Mouse (Mus musculus) midbrain, embryonic 11.5 days (tissue): Measurements from ENCODE around the gene Ssc4d. TPM values are rescaled to one million over a fixed set of nuclear protein-coding genes. Genes with fewer than 3 reads are reported as not detected.

ENCODE experiments used
- ATAC-seq: fragments of 200-750 bp; cut with Nextera tagmentation; 2 replicates; pipeline ENCODE4 v1.8.0; 2017; ENCODE audit warnings: moderate TSS enrichment, moderate library complexity; ENCODE audit not compliant: low FRiP score
- DNase-seq: peaks from one replicate; pipeline ENCODE4 v3.0.0; 2015; ENCODE audit warnings: low spot score; ENCODE audit errors: missing footprints
- H3K27ac ChIP-seq: fragments of 300-500 bp; sonication (generic); 2 replicates; pipeline ENCODE4 v1.5.1; 2014; ENCODE audit warnings: low read depth, low read length
- H3K27me3 ChIP-seq: fragments of 300-500 bp; sonication (generic); 2 replicates; pipeline ENCODE4 v1.6.1; 2014; ENCODE audit warnings: mild to moderate bottlenecking, low read length, moderate library complexity, mixed read lengths; ENCODE audit not compliant: control insufficient read depth, insufficient read depth
- H3K36me3 ChIP-seq: fragments of 300-500 bp; sonication (generic); 2 replicates; pipeline ENCODE4 v1.6.1; 2014; ENCODE audit warnings: mild to moderate bottlenecking, low read length, moderate library complexity, mixed read lengths; ENCODE audit not compliant: control insufficient read depth, insufficient read depth
- H3K4me1 ChIP-seq: fragments of 300-500 bp; sonication (generic); 2 replicates; pipeline ENCODE4 v1.6.1; 2014; ENCODE audit warnings: low read length; ENCODE audit not compliant: control insufficient read depth, insufficient read depth
- H3K4me2 ChIP-seq: fragments of 300-500 bp; sonication (generic); 2 replicates; pipeline ENCODE4 v1.6.1; 2014; ENCODE audit warnings: mild to moderate bottlenecking, moderate library complexity
- H3K4me3 ChIP-seq: fragments of 300-500 bp; sonication (generic); 2 replicates; pipeline ENCODE4 v1.5.1; 2014; ENCODE audit warnings: low read depth, low read length
- H3K9ac ChIP-seq: fragments of 300-500 bp; sonication (generic); 2 replicates; pipeline ENCODE4 v1.6.1; 2014; ENCODE audit warnings: low read length
- H3K9me3 ChIP-seq: fragments of 300-500 bp; sonication (generic); 2 replicates; pipeline ENCODE4 v1.6.1; 2016; ENCODE audit warnings: low read length; ENCODE audit not compliant: control insufficient read depth
- WGBS: fragments of 180-500 bp; shearing (Covaris S2); extraction: QIAGEN DNeasy Blood & Tissue Kit; methylation state at CpG from one replicate; pipeline ENCODE4 v1.1.7; 2014; 5-methylcytosine and 5-hydroxymethylcytosine counted together
- polyA plus RNA-seq: library from polyadenylated mRNA; unstranded; fragments of >200 nt; fragmentation: Nextera tagmentation; extraction: Ambion mirVana; gene quantifications from 2 replicates; pipeline ENCODE4 v1.2.1, GENCODE M21; 2014

Ssc4d gene
- polyA plus RNA-seq, 1 experiment from 2014 or later = 0.68 TPM

GRCm38 (mm10) chr5:135984546-135985044 is 10.3 kb upstream of the Ssc4d start:
- Histone ChIP-seq H3K9ac (no peak overlapping the region), H3K36me3 (no peaks in the 10 kb centered on the region), H3K27me3 (no peaks in the 10 kb centered on the region), H3K4me3 (no peak overlapping the region), H3K4me1 (no peaks in the 10 kb centered on the region), H3K27ac (no peak overlapping the region), H3K4me2 (no peak overlapping the region), H3K9me3 (no peaks in the 10 kb centered on the region)
- 69% methylated on average over 6 of the region's 6 CpGs for WGBS
- DNase-seq = no peak
- ATAC-seq = no peak

GRCm38 (mm10) chr5:135982398-135982797 is 8.1 kb upstream of the Ssc4d start:
- DNase-seq (peak; percentile 96), ATAC-seq (no peak)
- H3K36me3 ChIP-seq = no peaks in the 10 kb centered on the region
- H3K27ac ChIP-seq = no peak overlapping the region
- H3K9ac ChIP-seq = no peak overlapping the region
- H3K27me3 ChIP-seq = no peaks in the 10 kb centered on the region
- 41% methylated on average over 6 of the region's 6 CpGs for WGBS
- H3K4me1 ChIP-seq = no peaks in the 10 kb centered on the region
- no peak overlapping the region for H3K4me2 ChIP-seq
- no peak overlapping the region for H3K4me3 ChIP-seq
- H3K9me3 ChIP-seq = no peaks in the 10 kb centered on the region

- H3K27ac ChIP-seq = no peak within 1 kb of the TSS
- WGBS = 78% methylated on average over 8 of the region's 8 CpGs
- no peaks in the 10 kb centered on the region for H3K4me1 ChIP-seq
- H3K4me3 ChIP-seq = no peak within 1 kb of the TSS
- H3K9ac ChIP-seq = no peak within 1 kb of the TSS
- H3K9me3 ChIP-seq = no peaks in the 10 kb centered on the region
- H3K27me3 ChIP-seq = no peaks in the 10 kb centered on the region
- no peaks in the 10 kb centered on the region for H3K36me3 ChIP-seq
- ATAC-seq (no peak), DNase-seq (no peak)
- no peak within 1 kb of the TSS for H3K4me2 ChIP-seq
Measured at GRCm38 (mm10) chr5:135979904-135980303, 5.6 kb upstream of the Ssc4d start, which contains the start of gene Zp3. Gene Zp3 (plus strand): TSS chr5:135980099.

DNA sequence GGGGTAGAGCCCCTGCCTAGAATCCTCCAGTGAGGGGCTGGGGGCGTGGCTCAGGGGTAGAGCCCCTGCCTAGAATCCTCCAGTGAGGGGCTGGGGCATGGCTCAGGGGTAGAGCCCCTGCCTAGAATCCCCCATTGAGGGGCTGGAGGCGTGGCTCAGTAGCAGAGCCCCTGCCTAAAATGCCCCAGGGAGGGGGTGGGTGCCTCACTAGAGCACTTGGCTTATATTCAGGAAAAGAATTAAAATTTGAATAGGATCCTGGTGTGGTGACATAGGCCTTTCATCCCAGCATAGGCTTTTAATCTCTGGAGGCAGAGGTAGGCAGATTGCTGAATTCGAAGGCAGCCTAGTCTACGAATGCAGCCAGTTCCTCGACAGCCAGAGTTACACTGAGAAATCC is 5.0 kb upstream of the Ssc4d start:
- Histone ChIP-seq H3K9ac (no peak overlapping the region), H3K27me3 (no peaks in the 10 kb centered on the region), H3K9me3 (no peaks in the 10 kb centered on the region), H3K4me2 (no peak overlapping the region), H3K4me1 (no peaks in the 10 kb centered on the region), H3K36me3 (no peaks in the 10 kb centered on the region), H3K27ac (no peak overlapping the region), H3K4me3 (no peak overlapping the region)
- DNase-seq (no peak), ATAC-seq (no peak)
- WGBS = 79% methylated on average over 5 of the region's 5 CpGs

DNA sequence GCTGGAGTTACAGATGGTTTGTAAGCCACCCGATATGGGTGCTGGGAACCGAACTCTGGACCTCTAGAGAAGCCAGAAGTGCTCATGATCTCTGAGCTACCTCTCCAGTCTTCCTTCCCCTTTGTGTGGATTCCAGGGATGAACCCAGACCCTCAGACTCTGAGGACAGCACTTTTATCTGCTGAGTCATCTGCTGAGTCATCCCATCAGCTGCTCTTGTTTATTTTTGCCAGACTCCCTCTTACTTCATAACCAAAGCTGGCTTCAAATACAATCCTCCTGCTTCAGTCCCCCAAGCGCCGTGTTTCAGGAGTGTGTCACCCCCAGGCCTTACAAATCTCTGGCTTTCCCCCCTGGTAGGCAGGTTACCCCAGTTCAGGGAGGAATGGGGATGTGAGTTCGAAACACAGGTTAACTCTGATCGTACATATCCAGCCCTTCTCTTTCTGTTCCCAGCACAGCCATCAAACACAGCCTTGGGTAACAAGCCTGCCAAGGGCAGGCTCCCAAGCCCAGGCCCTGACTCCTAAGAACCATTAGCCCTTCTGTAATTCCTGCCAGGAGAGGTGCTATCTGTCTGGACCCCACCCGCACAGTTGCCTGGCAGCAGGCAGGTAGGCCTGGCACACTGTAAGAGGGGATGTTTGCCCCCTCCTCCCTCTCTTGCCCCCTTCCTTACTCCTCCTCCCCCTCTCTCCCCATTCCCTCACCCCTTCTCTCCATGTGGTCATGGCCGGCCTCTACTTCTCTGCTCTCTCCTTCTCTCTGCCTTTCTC is 1.8 kb upstream of the Ssc4d start:
- Histone ChIP-seq H3K4me2 (no peak overlapping the region), H3K27me3 (no peaks in the 10 kb centered on the region), H3K9ac (no peak overlapping the region), H3K4me3 (no peak overlapping the region), H3K36me3 (no peaks in the 10 kb centered on the region), H3K9me3 (no peaks in the 10 kb centered on the region), H3K4me1 (no peaks in the 10 kb centered on the region), H3K27ac (no peak overlapping the region)
- DNase-seq = no peak
- ATAC-seq = no peak
- WGBS = 93% methylated on average over 8 of the region's 8 CpGs

GRCm38 (mm10) chr5:135971876-135972275 is 2.5 kb downstream of the Ssc4d start:
- Histone ChIP-seq H3K9ac (no peak overlapping the region), H3K27me3 (no peaks in the 10 kb centered on the region), H3K36me3 (no peaks in the 10 kb centered on the region), H3K4me2 (no peak overlapping the region), H3K4me3 (no peak overlapping the region), H3K9me3 (no peaks in the 10 kb centered on the region), H3K4me1 (no peaks in the 10 kb centered on the region), H3K27ac (no peak overlapping the region)
- 90% methylated on average over 7 of the region's 7 CpGs for WGBS
- DNase-seq (no peak), ATAC-seq (no peak)

DNA sequence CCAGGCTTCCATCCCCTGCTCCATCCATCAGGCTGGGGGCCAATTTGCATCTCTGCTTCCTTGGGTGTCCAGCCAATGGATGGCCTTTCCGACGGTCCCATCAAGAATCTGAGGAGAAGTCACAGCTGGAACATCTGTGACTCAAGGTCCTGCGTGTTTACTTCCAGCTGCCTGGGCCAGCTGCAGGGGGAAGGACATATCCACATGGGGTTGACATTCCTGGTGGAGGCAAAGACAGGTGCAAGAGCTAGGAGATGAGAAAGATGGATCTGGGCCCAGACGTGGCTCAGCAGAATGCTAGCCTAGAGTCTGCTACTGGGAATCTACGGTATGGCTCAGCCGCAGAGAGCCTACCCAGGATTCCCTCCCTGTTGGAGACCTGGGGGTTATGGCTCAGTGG is 4.1 kb downstream of the Ssc4d start:
- H3K9ac ChIP-seq = no peak overlapping the region
- H3K4me2 ChIP-seq = no peak overlapping the region
- peaks cover 5% of the 10 kb centered on the region; the same call in 1 of the 2 replicates for H3K27me3 ChIP-seq
- H3K36me3 ChIP-seq = no peaks in the 10 kb centered on the region
- ATAC-seq = no peak
- H3K9me3 ChIP-seq = no peaks in the 10 kb centered on the region
- 82% methylated on average over 6 of the region's 6 CpGs for WGBS
- no peak overlapping the region for H3K4me3 ChIP-seq
- DNase-seq = no peak
- H3K4me1 ChIP-seq = peaks cover 3% of the 10 kb centered on the region; the same call in 1 of the 2 replicates
- no peak overlapping the region for H3K27ac ChIP-seq

DNA sequence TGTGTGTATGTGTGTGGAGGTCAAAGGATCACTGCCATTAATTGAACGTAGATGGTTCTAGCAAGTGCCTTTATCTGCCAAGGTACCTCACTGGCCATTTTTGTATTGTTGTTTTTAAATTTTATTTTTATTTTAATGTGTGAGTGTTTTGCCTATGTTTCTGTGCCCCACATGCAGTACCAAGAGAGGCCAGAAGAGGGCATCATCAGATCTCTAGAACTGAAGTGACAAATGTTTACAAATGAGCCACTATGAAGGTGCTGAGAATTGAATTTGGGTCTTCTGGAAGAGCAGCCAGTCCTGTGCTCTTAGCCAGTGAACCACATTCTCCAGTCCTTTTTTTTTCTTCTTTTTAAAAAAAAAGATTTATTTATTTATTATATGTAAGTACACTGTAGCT is 5.5 kb downstream of the Ssc4d start:
- H3K27ac ChIP-seq = no peak overlapping the region
- H3K4me3 ChIP-seq = no peak overlapping the region
- no peaks in the 10 kb centered on the region for H3K9me3 ChIP-seq
- peaks cover 3% of the 10 kb centered on the region; the same call in 1 of the 2 replicates for H3K4me1 ChIP-seq
- ATAC-seq (no peak), DNase-seq (peak; percentile 87)
- H3K36me3 ChIP-seq = no peaks in the 10 kb centered on the region
- 68% methylated on average over 1 of the region's 1 CpGs for WGBS
- H3K4me2 ChIP-seq = no peak overlapping the region
- no peak overlapping the region for H3K9ac ChIP-seq
- peaks cover 5% of the 10 kb centered on the region; the same call in 1 of the 2 replicates for H3K27me3 ChIP-seq

GRCm38 (mm10) chr5:135966866-135967265 is 7.5 kb downstream of the Ssc4d start:
- Histone ChIP-seq H3K4me3 (no peak overlapping the region), H3K9ac (no peak overlapping the region), H3K9me3 (no peaks in the 10 kb centered on the region), H3K27me3 (peaks cover 5% of the 10 kb centered on the region; the same call in 1 of the 2 replicates), H3K4me2 (no peak overlapping the region), H3K4me1 (peaks cover 8% of the 10 kb centered on the region), H3K27ac (no peak overlapping the region), H3K36me3 (no peaks in the 10 kb centered on the region)
- 67% methylated on average over 9 of the region's 9 CpGs for WGBS
- ATAC-seq (no peak), DNase-seq (no peak)
